Mouse (Mus musculus) left cerebral cortex, postnatal 36 days (tissue): ENCODE measurements around the gene Napepld. TPM values are rescaled to one million over a fixed set of nuclear protein-coding genes. Genes with fewer than 3 reads are reported as not detected.

Experiments
- DNase-seq, 2 experiments: peaks; one replicate each; pipeline ENCODE4 v3.0.0; 2021 to 2022; ENCODE audit warnings: low spot score in 2 of 2, mixed read lengths in 1 of 2
- intact Hi-C: fragments of 180-260 bp; cut with DNase I; formaldehyde crosslinking; loops from one replicate; pipeline ENCODE4 v1.15.1; 2025
- total RNA-seq, 2 experiments: library from RNA; stranded (reverse); gene quantifications; 2 replicates each; pipeline ENCODE4 v1.2.3; 2021

Gene Napepld
- 10 to 100 TPM; 11.6 to 15.4 TPM for total RNA-seq

- DNase-seq: peak; percentile 98 to 99
- intact Hi-C loops: loop anchor here (5.0 kb wide), 2 partner anchors 36 to 44 kb away; partner anchors contain the start of gene Pmpcb
These were observed at the start of gene Napepld for GRCm38 (mm10) chr5:21701351-21702008. Gene Napepld, minus strand, starts transcription at chr5:21701396.

DNA sequence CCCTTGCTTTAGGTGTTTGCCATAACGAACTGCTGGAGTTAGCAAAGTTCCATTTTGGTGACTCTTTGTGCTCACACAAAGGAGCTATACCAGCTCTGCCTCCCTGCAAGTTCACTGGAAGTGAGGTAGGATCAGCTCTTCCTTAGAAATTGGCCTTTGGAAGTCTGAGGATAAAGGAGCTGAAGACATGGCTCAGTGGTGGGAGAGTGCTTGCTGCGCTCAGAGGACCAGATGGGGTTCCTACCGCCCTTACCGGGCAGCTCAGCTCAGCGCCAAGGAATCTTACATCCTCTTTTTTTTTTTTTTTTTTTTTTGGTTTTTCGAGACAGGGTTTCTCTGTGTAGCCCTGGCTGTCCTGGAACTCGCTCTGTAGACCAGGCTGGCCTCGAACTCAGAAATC is 44.8 kb upstream of the Napepld start:
- no peak for DNase-seq
- intact Hi-C loops: no loop called here

GRCm38 (mm10) chr5:21744651-21745050 is 43.5 kb upstream of the Napepld start:
- intact Hi-C loops: no loop called here
- DNase-seq: no peak

DNA sequence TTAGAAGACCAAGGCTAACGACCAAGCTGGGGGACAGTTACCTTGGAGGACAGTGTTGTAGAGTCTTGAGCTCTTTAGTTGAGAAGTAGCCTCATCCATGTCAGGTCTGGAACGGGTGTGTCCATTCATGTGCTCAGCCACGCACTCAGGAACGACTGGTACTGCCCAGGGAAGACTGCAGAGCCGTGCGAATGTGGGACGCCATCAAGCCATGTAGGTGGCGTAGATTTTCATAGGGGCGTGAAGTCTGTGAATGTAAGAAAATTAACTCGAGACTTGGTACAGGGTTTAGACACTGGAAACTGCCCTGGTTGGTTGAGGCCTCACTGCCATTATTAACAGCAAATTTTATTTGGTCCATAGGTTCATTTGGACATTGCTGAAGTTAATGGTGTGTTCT is 42.4 kb upstream of the Napepld start:
- DNase-seq: no peak
- intact Hi-C loops: no loop called here

GRCm38 (mm10) chr5:21739881-21740280 is 38.7 kb upstream of the Napepld start:
- no peak for DNase-seq
- intact Hi-C loops: loop anchor here (5.0 kb wide), 1 partner anchor 38 kb away; the partner anchor contains the start of gene Napepld

DNA sequence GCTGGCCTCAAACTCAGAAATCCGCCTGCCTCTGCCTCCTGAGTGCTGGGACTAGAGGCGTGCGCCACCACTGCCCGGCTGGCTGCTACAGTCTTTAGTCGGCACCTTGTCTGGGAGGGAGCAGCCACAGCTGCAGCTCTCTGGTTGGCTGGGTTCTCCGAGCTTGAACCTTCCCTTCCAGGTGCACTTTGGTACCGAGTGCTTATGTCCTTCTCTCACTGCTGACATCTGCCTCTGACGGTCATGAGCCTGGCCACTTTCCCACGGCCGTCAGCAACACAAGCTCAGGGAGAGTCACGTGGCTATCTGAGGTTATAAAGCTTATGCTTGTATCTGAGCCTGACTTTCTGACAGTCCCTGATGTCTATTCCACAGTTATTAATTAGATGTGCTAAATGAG is 37.9 kb upstream of the Napepld start:
- DNase-seq: no peak
- intact Hi-C loops: loop anchor here (5.0 kb wide), 1 partner anchor 37 kb away; the partner anchor contains the start of gene Napepld

- no peak for DNase-seq
- intact Hi-C loops: loop anchor here (1.0 to 5.0 kb wide), 3 partner anchors 35 to 79 kb away; partner anchors contain the start of genes Dnajc2, Napepld and Psmc2
These were observed 36.4 kb upstream of the Napepld start for GRCm38 (mm10) chr5:21737620-21738019.

GRCm38 (mm10) chr5:21736956-21737585 is 35.9 kb upstream of the Napepld start, which contains the start of gene Pmpcb:
Gene Pmpcb, plus strand, starts transcription at chr5:21737141.
- DNase-seq: peak; percentile 87 to 89

GRCm38 (mm10) chr5:21736046-21736445 is 34.9 kb upstream of the Napepld start:
- intact Hi-C loops: loop anchor here (2.0 to 5.0 kb wide), 2 partner anchors 34 to 49 kb away; partner anchors contain the start of genes Dnajc2, Napepld and Psmc2
- DNase-seq: no peak

More at GRCm38 (mm10) chr5:21736956-21737585, 35.9 kb upstream of the Napepld start, which contains the start of gene Pmpcb:
- intact Hi-C loops: loop anchor here (1.0 to 5.0 kb wide), 3 partner anchors 35 to 79 kb away; partner anchors contain the start of genes Dnajc2, Napepld and Psmc2

GRCm38 (mm10) chr5:21735584-21735983 is 34.4 kb upstream of the Napepld start:
- peak; percentile 31 to 47 for DNase-seq
- intact Hi-C loops: loop anchor here (5.0 kb wide), 1 partner anchor 33 kb away; the partner anchor contains the start of gene Napepld

- intact Hi-C loops: loop anchor here (5.0 kb wide), 1 partner anchor 33 kb away; the partner anchor contains the start of gene Napepld
- DNase-seq: no peak
These were observed 33.9 kb upstream of the Napepld start for GRCm38 (mm10) chr5:21735100-21735499.

DNA sequence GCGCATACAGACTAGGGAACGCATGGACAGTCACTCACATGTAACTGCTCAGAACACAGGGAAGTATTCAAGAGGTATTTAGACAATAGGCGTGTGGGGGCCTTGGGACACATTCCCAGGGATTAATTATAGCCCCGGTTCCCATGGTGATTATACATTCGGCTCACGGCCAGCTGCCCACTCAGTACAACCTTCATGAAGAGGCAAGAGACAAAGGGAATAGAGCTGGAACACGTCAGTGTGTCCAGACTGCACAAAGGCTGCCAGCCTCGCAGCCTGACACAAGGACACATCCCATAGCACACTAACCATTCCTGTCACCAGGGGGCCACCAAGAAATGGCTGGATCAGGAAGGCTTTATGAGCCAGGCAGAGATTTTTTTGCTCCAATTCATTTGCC is 31.7 kb upstream of the Napepld start:
- intact Hi-C loops: no loop called here
- peak; percentile 84 to 88 for DNase-seq

GRCm38 (mm10) chr5:21732177-21732911 is 31.1 kb upstream of the Napepld start:
- intact Hi-C loops: no loop called here
- DNase-seq: no peak

DNA sequence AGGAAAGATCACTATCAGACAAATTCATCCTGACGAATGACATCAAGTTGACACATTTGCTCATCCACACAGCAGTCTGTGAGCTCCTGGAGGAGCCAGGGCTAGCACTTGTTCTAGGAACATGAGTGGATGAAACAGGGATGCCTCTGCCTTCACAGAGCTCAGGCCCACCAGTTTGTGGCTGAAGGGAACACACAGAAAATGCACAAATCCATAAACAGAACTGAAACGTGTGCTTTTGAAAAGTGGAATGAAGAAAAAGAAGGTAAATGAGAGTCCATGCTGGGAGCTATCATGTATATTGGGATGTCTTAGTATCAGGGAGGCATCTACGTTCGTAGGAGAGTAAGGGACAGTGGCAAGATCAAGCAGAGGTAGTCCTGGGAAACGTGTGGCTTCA is 27.9 kb upstream of the Napepld start:
- DNase-seq: no peak
- intact Hi-C loops: loop anchor here (10.0 kb wide), 1 partner anchor 464 kb away; no protein-coding TSS in a partner anchor

DNA sequence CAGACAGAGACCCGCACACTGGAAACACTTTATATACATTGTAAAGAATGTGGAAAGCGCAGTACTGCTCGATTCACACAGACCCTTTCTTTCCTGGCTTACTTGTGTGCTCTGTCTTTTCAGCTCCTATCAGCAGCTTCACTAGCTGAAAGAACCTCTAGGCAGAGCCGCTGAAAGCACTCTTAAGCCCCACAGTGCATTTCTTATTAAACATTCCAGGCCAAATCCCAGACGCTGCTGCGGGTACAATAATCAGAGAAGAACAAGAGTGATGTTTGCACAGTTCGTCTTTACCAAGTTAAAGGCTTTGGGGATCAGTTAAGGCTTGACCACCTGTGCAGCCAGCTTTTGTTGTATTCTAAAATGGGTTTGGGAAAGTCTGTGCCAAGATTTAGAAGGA is 23.7 kb upstream of the Napepld start:
- intact Hi-C loops: loop anchor here (10.0 kb wide), 1 partner anchor 460 kb away; no protein-coding TSS in a partner anchor
- no peak for DNase-seq

DNA sequence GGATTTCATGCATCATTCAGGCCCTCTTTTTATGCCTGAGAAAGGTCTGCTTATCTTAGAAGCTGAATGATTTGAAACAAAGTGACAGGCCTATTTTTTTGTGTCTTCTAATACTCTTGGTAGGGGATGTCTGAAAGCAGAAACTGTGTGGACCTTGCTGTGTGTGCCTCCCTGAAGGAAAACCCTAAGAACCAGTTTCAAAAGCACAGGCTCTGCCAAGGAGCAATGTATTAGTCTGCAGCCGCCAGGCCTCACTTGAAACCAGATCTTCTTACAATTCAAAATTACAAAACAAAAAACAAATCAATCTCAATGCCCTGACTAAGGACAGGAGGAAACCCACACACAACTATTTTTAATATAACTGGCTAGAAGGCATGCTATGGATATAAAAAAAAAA is 23.2 kb upstream of the Napepld start:
- no peak for DNase-seq
- intact Hi-C loops: loop anchor here (10.0 kb wide), 1 partner anchor 460 kb away; no protein-coding TSS in a partner anchor

DNA sequence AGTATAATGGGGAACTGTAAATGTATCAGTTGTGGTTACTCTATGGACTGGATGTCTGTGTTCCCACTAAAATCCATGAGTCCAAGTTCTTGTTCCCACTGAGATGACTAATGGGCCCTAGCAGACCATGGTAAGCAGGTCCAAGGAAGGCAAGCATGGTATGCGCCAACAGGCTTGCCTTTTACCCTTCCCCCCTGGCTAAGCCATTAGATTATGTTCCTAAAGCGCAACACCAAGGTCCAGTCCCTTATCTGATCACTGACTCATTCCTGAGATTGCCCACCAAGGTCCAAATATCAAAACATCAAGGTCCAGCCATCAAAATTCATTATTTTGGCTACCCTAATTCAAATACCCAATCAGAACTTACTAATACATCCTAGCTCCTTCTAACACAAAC is 18.0 kb upstream of the Napepld start:
- intact Hi-C loops: no loop called here

GRCm38 (mm10) chr5:21718546-21718945 is 17.4 kb upstream of the Napepld start:
- intact Hi-C loops: no loop called here
- no peak for DNase-seq

More for the DNA sequence above, 18.0 kb upstream of the Napepld start:
- DNase-seq: no peak

DNA sequence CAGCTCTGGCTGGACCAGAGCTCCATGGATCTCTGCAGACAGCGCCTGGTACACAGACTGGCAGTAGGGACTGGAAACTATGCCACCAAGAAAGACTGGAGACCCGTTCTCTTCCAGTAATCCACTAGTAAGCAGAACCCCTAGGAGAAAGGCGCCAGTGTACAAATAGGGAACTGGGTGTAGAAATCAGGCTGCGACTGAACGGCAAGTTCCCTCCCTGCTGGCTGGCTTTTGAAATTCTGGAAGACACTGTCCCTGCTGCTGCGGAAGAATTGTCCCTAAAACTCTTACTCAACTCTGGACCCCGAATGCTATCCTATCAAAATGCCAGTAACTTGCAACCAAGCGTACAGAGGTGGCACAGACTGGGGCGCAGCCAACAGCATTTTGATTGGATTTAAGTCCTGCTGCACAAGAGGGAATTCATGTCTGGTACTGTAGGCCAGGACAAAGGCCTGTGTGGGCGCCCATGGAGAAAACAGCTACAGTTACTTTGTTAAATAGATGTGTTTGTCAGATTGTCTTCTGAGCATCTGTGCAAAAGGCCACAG is 16.0 kb upstream of the Napepld start:
- intact Hi-C loops: no loop called here
- no peak for DNase-seq
